Mouse (Mus musculus) spleen, postnatal 4 days (tissue): Measurements from ENCODE around the gene Mast3.

Experiments used
- DNase-seq, 2 experiments: peaks; one replicate each; pipeline ENCODE4 v3.0.0; 2022; ENCODE audit warnings: low spot score in 2 of 2

Gene Mast3

DNA sequence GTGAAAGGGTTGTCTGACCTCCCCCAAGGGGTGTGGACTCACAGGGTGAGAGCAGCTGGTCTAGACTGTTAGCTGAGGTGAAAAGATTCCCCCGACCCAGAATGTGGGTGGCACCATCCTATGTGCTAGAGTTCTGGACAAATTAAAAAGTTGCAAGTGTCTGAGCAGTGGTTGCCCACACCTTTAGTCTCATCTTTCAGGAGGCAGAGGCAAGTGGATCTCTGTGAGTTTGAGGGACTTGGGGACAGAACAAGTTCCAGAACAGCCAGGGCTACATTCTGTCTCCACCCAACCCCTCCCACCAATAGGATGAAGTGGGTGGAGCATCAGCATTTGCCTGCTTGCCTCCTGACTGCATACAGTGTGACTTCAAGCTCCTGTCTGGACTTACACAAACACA, 42.7 kb downstream of the Mast3 start:
- DNase-seq = peak in 1 of 2 experiments; percentile 66

DNA sequence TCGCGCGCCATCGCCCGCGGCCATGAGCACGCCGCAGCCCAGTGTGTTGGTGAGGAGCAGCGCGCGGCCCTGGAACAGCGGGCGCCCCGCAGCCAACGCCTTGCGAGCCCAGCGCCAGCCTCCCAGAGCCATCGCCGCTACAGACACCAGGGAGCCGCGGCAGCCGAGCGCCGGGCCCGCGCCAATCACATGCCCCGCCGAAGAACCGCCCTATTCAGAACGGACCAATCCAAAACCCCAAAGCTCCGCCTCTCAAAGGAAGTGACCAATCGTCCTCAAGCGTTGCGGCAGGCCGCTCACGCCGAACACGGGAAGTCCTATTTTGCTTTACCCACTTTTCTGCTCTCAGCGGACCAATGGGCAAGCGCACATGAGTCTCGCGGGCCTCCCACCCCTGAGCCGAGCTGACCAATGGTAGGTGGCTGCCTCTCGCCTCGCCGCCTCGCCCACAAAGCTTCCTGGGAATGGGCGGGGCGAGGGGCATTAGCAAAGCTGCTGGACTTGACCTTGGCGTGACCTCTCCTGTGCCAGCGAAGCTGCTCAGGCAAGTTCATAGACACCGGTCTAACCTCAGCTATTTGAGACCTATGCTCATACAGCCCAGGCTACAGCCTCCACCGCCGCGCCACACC, 44.0 kb downstream of the Mast3 start, which contains the start of gene Mpv17l2:
Gene Mpv17l2 (minus strand): TSS at position 172 of the 632 bp plus-strand sequence.
- DNase-seq = peak; percentile 95

DNA sequence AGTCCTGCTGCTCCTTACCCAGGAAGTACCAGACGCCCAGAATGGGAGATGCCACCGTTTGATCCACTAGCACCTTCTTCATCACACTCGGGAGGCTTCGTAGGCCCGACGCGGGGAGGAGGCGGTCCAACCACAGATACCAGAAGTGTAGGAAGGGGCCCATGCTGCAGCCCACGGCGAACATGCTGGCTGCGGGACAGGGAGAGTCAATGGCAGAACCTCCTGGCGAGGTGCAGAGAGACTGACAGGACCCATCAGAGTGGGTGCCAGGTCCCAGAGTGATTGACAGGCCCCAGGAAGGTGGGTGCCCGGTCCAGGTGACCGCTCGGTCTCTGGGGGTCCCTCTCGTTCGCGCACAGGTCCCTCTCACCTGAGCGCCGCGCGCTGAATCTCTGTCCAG, 44.5 kb downstream of the Mast3 start:
- DNase-seq = no peak

DNA sequence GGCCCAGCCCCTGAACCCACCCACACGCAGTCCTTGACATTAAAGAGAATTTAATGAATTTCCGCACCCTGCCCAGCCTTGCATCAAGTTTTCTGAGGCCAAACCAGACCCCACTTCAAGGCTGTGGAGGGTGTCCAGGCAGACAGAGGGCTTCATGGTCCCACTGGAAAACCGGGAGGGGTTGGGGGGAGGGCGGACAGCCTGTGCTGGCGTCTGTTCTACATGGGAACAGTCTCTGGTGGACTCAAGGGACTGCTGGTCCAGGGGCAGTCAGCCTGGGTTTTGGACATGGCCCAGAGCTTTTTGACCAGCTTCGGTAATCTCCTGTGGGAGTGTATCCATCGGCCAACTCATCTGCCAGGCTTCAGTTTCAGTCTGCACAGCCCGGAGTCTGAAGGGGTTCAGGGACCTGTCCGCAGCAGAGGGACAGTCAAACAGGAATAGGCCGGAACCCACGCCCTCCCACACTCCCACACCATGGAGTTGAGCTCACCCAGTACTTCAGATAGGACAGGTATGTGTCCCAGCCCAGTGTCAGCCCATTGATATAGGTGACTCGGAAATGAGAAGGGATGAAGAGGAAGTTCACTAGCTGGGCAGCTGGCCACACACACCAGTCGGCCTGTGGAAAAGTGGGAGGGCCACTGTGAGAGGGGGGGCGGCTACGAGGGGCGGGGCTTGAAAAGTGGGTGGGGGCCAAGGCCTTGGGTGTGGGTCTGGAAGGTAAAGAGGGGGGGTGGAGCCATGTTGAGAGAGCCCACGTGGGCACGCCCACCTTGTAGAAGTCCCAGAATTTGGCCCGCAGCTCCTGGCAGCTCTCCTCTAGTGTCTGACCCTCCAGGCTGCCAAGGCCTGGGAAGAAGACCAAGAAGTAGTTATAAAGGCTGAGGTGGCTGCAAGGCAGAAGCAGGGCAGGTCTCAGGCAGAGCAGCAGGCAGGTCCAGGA, 46.0 kb downstream of the Mast3 start:
- DNase-seq = no peak

DNA sequence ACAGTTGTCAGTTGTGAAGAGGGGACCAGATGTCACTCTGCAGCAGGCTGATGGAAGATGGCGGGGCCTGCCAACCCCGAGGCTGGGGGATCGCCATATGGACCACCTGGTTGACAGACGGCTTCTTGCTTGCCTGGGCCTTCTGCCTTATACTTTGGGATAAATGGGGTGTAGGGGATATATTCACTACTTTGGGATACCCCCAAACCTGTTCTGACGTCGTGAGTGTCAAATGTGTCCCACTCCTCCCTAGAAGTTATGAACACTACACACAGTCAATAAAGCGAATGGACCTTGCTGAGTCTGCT, 46.6 kb downstream of the Mast3 start:
- DNase-seq = no peak

DNA sequence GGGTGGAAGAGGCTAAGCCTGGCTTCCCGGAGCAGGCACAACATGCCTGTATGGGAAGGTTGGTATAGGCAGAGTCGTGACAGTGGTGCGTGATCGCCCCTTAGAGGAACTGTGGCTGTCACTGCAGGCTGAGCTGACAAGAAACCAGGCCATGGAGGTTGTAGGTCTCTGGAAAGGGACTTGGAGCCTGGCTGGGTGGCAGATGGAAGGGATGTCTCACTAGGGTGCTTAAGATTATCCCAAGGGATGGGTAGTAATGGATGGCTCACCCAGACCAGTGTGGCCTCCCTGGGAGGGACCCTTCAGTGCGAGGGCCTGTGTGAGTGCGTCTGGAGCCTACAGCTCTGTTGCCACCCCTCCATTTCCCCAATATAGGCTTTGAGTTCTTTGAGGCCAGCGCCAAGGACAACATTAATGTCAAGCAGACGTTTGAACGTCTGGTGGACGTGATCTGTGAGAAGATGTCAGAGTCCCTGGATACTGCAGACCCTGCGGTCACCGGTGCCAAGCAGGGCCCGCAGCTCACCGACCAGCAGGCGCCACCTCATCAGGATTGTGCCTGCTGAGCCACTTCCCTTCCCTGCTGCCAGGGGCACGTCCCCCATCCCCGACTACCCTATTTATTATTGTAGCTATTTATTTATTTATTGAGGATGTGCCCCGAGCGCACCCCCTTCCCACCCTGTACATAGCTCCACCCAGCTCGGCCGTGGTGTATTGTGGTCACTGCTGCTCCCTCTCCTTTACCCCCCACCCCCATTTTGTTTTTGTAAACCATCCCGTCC, 47.1 kb downstream of the Mast3 start:
- DNase-seq = no peak

DNA sequence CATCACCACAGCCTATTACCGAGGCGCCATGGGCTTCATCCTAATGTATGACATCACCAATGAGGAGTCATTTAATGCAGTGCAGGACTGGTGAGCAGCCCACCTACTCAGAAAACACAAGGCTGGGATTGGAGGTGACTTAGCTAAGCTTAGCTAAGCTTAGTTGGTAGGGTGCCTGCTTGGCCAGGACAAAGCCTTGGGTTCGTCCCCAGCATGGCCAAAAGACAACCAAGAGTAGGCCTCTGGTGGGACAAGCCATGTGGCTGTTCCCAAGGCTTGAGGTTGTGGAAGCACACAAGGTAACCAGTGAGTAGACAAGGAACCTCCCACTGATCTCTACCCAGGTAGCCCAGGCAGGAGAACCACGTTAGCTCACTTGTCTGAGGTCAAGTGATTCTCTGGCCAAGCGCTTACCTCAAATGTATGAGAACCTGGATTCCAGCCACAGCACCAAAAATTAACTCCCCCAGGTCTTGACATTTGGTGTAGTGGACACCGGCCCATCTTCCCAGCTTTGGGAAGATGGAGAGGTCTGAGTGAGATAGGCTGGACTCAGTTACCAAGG, 48.3 kb downstream of the Mast3 start:
- DNase-seq = no peak

DNA sequence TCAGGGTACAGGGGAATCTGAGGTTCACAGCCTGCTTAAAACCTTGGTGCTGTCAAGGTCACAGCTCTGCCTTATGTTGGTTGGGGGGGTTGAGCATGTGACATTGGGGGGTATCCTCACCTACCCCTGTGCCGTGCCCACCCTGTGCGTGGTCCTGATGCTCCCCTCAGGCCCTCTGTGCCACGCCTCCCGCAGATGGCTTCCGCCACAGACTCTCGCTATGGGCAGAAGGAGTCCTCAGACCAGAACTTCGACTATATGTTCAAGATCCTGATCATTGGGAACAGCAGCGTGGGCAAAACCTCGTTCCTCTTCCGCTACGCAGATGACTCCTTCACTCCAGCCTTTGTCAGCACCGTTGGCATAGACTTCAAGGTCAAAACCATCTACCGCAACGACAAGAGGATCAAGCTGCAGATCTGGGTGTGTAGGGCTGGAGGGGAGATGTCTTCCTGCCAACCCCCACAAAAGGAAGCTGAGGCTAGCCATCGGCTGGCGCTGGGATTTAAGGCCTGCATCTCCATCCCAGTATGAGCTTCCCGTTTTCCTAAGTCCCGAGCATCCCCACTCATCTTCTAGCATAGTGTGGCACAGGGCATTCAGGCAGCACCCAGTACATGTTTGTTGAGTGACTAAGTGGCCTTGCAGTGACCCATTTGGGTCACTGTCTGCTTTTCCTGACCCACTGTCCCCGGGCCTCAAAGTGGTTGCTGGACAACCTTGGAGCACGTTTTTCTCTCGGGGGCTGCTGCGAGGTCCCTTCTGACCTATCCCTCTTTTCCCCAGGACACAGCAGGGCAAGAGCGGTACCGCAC, 49.0 kb downstream of the Mast3 start:
- DNase-seq = no peak

DNA sequence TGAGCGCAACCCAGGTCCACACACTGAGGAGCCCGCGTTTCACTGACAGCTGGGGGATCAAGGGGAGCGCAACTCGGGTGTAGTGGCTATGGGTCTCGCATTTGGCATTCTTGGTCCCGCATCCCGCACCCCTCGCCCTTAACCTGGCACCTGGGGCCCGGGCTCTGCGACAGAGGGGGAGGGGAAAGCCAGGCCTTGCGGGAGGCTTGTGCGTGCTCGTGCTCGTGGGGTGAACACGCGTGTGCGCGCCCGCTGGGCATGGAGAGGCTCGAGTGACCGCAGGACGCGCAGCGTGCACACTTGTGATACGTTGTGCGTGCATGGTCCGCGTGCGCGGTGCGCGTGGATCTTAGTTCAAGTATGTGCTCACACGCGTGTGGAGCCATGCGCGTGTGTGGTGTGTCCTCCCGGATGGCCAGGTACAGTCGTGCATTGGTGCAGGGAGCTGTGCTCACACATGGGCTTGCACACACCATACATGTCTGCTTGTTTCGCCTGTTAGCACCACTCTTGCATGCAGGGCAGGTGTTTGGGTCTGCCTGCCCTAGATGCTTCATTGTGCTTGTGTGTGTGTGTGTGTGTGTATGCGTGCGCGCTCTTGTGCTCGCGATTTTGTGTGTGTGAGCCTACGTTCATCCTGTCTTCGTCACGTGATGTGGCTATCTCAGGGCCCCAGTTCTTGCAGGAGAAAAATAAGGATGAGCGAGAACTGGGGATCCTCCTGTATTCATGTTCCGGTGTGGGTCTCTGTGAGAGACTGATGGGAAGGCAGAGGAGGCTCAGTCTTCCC, 49.8 kb downstream of the Mast3 start:
- DNase-seq = peak in 1 of 2 experiments; percentile 82

DNA sequence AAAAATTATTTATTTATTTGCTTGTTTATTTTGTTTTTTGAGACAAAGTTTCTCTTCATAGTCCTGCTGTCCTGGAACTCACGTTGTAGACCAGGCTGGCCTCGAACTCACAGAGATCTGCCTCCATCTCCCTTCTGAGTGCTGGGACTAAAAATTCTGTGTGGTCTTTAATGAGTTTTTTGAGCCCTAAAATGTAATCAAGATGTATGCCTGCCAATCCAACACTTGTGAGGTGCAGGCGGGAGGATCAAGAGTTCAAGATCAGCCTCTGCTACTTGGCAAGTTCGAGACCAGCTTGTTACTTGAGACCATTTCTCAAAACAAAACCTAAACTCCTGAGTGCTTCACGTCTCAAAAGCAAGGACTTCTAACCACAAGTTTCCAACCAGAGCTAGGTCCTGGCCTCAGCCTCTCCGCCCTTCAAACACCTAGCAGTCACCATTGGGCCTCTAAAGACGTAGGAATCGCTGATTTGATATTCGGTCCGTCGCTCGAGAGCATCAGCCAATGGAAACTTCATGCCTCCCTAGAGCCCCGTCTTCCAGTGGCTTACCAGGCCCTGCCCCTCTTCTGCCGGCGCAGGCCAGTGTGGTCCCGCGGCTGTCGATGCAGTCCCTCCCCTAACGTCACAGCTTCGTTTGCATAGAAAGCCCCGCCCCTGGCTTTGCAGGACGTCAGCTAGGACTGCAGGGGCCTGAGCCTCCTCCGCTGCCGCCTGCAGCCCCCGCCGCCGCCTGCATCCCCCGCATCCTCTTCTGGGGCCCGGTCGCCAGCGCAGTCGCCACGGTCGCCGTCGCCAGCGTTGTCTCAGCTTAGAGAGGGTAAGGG, 50.6 kb downstream of the Mast3 start, which contains the start of gene Rab3a:
Gene Rab3a (plus strand): TSS at position 637 of the 828 bp plus-strand sequence.
- DNase-seq = peak; percentile 96

DNA sequence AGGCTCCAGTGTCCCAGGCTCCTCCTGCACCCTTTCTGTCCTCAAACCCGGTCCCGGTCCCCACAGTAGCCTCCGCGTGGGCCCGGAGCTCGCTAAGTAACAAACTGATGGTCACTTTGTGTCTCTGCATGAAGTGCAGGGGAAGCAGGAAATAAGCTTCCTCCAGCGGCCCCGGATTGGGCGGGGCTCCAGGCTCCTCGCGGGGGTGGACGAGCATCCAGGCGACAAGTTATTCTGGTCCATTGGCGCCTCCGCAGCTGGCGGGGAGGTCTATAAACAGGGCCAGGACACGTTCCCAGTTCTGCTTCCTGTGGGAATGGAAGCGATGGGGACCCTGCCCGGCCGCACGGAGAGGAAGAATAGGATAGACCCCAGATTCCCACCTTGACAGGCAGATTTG, 51.7 kb downstream of the Mast3 start:
- DNase-seq = peak; percentile 76 to 84

DNA sequence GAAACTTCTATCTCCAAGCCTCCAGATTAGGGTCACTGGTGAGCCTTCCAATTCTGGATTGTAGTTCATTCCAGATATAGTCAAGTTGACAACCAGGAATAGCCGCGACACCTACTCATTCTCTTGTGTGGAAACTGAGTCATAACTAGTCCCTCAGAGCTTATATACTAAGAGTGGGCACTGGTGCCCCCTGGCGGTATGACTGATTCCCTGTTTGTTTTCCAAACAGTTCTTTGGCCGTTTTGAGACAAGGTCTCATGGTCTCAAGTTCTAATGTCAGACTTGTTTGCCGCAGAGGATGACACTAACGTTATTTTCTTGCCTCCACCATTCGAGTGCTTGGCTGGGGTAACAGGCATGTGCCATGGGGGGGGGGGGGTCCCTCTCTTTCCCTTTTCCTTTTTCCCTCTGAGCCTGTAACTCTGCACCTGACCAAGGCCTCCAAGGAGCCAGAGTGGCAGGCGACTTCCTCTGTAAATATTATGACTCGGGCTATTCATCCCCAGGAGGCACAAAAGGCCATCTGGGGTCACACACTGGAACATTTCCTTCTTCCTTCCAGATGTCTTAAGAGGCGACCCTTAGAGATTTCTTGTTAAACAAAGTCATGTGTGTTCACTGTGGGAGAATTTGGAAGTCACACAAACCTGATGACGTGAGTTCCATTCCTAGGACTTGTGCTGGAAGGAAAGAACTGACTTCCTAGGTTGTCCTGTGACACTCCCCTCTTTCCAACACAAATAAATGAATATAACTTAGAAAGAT, 52.7 kb downstream of the Mast3 start:
- peak; percentile 76 to 90 for DNase-seq

DNA sequence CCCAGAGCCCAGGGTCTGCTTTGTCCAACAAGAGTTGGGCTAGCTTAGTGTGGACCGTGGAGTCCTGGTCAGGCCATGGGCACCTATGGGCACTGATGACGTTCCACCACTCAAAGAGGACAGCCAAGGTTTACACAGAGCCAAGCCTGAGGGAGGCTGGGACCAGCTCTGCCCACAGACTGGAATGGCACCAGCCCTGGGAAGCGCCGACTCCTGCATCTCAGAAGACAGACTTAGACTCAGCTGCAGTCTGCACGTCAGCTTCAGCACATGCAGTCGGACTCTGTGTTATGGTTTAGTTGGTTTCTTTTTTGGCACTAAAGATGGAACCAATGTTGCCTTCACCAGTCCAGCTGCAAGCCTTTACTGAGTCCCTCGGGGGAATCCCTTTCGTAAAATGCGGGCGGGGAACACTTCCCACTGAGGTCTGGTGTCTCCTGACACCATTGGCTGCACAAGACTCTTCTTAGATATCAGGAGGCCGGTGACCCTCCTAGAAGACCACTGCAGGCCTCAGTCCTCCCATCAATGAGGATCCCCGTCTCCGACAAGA, 54.6 kb downstream of the Mast3 start:
- no peak for DNase-seq

DNA sequence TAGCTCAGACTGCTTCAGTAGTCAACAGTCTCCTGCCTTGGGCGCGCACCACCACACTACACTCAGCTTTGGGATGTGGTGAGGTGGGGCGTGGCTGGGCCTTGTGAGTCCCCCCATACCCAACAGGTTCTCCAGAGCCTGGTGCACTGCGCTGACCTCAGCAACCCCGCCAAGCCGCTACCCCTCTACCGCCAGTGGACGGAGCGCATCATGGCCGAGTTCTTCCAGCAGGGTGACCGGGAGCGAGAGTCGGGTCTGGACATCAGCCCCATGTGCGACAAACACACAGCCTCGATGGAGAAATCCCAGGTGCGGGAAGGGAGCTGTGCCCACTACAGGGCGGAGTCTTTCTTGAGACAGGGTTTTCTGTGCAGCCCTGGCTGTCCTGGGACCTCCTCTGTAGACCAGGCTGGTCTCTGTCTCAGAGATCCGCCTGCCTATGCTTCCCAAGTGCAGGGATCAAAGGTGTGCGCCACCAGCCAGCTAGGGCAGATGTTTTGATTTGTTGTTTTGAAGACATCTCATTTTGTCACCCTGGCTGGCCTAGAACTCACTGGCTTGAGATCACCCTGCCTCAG, 55.7 kb downstream of the Mast3 start:
- no peak for DNase-seq

DNA sequence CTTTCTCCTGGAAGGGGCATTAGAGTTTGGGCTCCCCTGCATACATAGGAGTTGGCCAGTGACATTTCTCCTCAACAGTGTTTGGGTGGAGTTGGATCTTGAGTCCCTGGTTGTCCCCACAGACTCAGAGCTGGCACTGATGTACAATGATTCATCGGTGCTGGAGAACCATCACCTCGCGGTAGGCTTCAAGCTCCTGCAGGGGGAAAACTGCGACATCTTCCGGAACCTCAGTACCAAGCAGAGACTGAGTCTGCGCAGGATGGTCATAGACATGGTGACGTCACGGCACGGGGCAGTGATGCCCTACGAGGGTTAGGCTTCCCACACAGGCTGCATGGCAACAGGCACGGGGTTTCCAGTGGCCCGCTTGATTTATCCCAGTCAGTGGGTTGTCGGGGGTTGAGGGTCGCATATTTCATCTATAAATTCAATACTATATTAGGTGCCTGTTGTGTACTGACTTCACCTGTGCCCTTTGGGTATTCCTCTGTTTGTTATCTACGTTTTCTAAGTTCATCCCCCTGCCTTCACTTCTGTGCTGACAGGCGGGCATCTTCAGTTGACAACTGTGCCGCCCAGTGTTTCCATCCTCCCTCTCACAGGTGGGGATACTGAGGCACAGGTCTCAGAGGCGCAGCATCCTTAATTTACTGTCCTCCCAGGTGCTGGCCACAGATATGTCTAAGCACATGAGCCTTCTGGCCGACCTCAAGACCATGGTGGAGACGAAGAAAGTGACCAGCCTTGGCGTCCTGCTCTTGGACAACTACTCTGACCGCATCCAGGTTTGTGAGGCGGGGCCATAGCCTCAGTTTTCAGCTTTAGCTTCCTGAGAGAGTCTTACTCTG, 56.4 kb downstream of the Mast3 start:
- DNase-seq = no peak

DNA sequence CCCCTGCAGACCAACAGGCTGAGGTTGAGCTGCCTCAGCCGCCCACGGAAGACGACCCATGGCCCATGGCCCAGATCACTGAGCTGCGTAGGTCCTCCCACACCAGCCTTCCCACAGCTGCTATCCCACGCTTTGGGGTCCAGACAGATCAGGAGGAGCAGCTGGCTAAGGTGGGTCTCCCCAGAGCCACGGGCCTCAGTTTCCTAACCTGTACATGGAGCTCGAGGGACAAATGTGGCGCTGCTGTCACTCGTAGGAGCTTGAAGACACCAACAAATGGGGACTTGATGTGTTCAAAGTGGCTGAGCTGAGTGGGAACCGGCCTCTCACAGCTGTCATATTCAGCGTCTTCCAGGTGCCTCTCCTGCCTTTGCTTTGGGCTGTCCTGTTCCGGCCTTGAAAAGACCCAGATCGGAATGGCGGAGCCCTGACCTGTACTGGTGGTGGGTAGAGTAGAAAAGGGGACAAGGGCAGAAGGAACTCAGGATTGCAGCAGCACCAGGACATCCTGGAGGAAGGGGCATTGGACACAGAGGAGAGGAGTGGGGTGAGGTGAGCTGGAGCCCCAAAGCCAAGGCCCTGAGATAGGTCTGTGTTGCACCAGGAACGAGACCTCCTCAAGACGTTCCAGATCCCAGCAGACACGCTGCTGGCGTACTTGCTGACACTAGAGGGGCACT, 57.5 kb downstream of the Mast3 start:
- DNase-seq = no peak
